Mouse (Mus musculus) embryonic facial prominence, embryonic 10.5 days (tissue): ENCODE results near the gene Mansc1. TPM values are rescaled to one million over a fixed set of nuclear protein-coding genes. Genes with fewer than 3 reads are reported as not detected.
A peak's percentile ranks its signal among the peaks of the same experiment; 100 is the strongest.
"Not testable (repeated sequence)": the region's sequence is repeated elsewhere in the genome, so short reads cannot be mapped to it uniquely, and the experiment has no call there.

Experiments
- DNase-seq: peaks from one replicate; pipeline ENCODE4 v3.0.0-alpha.2; 2017; ENCODE audit warnings: low spot score
- H3K27ac ChIP-seq: fragments of 300-500 bp; sonication (generic); replicated peaks from 2 replicates; pipeline ENCODE4 v1.5.1; 2016; ENCODE audit warnings: mild to moderate bottlenecking
- H3K27me3 ChIP-seq: fragments of 300-500 bp; sonication (generic); replicated peaks from 2 replicates; pipeline ENCODE4 v1.6.1; 2016; ENCODE audit warnings: low read depth, mild to moderate bottlenecking; ENCODE audit not compliant: poor library complexity, severe bottlenecking
- H3K36me3 ChIP-seq: fragments of 300-500 bp; sonication (generic); replicated peaks from 2 replicates; pipeline ENCODE4 v1.6.1; 2016; ENCODE audit warnings: mild to moderate bottlenecking, moderate library complexity
- H3K4me1 ChIP-seq: fragments of 300-500 bp; sonication (generic); 2 replicates; pipeline ENCODE4 v1.6.1; 2016
- H3K4me3 ChIP-seq: fragments of 300-500 bp; sonication (generic); 2 replicates; pipeline ENCODE4 v1.5.1; 2016; ENCODE audit warnings: mild to moderate bottlenecking, moderate library complexity
- H3K9me3 ChIP-seq: fragments of 300-500 bp; sonication (generic); 2 replicates; pipeline ENCODE4 v1.6.1; 2016; ENCODE audit warnings: mild to moderate bottlenecking
- WGBS: fragments of 180-500 bp; shearing (Covaris S2); methylation state at CpG from one replicate; pipeline ENCODE4 v1.1.7; 2016; 5-methylcytosine and 5-hydroxymethylcytosine counted together
- polyA plus RNA-seq: library from polyadenylated mRNA; unstranded; fragments of >200 nt; fragmentation: Nextera tagmentation; extraction: Ambion mirVana; gene quantifications from 2 replicates; pipeline ENCODE4 v1.2.1, GENCODE M21; 2016

Mansc1 gene
- 0.44 and 0.71 TPM in 2 replicates for polyA plus RNA-seq

DNA sequence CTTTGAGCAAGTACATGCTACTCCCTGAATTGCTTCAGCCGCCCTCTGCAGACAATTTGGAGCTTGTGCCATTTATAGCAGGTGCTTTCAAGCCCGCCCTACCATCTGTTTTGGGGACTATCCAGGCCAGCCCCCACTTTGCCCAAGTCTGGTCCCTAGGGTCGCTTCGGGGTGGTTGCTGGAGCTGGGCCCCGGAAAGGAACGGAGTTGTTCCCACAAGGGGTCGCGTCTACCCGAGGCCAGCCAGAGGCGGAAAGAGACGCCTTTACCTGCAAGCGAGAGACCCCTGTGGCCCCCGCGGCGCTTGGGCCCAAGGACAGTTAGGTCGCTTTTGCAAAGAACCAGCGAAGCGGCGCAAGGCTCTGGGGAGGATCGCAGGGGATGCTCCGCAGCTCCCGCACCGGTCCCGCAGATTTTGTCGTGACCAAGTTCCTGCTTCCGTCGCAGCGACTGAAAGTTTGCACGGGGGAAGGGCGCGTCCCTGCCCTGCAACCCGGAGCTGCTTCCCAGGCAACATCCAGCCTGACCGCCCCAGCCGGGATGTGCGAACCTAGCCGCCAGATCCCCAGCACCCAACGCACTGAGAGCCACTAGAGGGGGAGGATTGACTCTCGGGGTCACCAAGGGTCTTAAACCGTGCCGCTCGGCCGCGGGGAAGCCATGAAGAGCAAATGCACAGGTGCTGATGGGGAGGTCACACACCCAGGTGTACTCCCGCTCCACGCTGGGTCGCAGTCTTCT lies at the start of gene Mansc1:
Gene Mansc1, minus strand, starts transcription at position 542 of the 741 bp plus-strand sequence.
- H3K4me1 ChIP-seq: peaks cover 12% of the 10 kb centered on the region
- peak; percentile 56 for DNase-seq
- H3K9me3 ChIP-seq: no peaks in the 10 kb centered on the region
- WGBS: under 1% methylated on average over 46 of the region's 46 CpGs
- H3K27me3 ChIP-seq: peaks cover 50% of the 10 kb centered on the region
- peak within 1 kb of the TSS; percentile 66; the same call in 1 of the 2 replicates for H3K27ac ChIP-seq
- no peaks in the 10 kb centered on the region for H3K36me3 ChIP-seq
- H3K4me3 ChIP-seq: peak within 1 kb of the TSS; percentile 67

GRCm38 (mm10) chr6:134679330-134679729 lies 47.0 kb upstream of the Mansc1 start:
- not testable (repeated sequence) for DNase-seq, H3K4me3 ChIP-seq, H3K9me3 ChIP-seq, H3K27ac ChIP-seq, H3K4me1 ChIP-seq, H3K27me3 ChIP-seq, H3K36me3 ChIP-seq
- whole genome bisulfite sequencing: 87% methylated on average over 4 of the region's 4 CpGs

DNA sequence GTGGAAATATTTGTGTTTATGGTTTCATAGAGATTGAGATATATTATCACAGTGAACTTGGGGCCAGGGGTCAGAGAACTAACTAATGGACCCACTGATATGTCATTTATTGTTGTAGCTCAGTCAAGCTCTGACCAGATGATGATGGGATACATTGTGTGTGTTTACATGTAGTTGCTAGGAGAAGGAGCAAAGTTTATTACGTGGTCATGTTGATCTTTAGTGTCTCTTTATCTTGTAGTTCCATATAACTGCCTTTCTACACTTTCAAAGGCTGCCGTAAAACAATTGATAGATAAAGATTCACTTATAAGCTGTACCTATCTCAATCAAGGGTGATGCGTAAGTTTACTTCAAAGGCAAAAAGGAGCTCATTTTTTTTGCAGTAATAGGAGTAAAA lies 45.7 kb upstream of the Mansc1 start:
- H3K4me3 ChIP-seq: no peak overlapping the region
- 83% methylated on average over 3 of the region's 3 CpGs for whole genome bisulfite sequencing
- no peaks in the 10 kb centered on the region for H3K36me3 ChIP-seq
- H3K9me3 ChIP-seq: no peaks in the 10 kb centered on the region
- no peak for DNase-seq
- no peaks in the 10 kb centered on the region for H3K27me3 ChIP-seq
- no peaks in the 10 kb centered on the region for H3K4me1 ChIP-seq
- H3K27ac ChIP-seq: no peak overlapping the region

- Histone ChIP-seq H3K9me3 (no peaks in the 10 kb centered on the region), H3K27me3 (no peaks in the 10 kb centered on the region), H3K27ac (no peak overlapping the region), H3K36me3 (no peaks in the 10 kb centered on the region), H3K4me1 (no peaks in the 10 kb centered on the region), H3K4me3 (no peak overlapping the region)
- DNase-seq: no peak
- WGBS: 87% methylated on average over 4 of the region's 4 CpGs
Measured at GRCm38 (mm10) chr6:134677504-134677903, 45.2 kb upstream of the Mansc1 start.

DNA sequence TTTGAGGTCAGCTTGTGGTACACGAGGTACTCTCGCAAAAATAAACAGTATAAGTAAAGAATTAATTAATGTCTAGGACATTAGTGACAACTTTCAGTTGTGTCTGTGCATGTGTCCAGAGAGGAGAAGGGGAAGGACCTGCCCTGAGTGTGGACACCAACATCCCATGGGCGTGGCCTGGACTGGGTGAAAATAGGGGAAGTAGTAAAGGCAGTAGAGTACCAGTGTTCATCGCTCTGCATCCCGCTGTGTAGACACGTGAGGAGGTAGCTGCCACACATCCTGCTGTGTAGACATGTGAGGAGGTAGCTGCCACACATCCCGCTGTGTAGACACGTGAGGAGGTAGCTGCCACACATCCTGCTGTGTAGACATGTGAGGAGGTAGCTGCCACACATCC lies 41.4 kb upstream of the Mansc1 start:
- DNase-seq, H3K36me3 ChIP-seq, H3K4me3 ChIP-seq, H3K4me1 ChIP-seq, H3K9me3 ChIP-seq, H3K27ac ChIP-seq, H3K27me3 ChIP-seq: not testable (repeated sequence)
- WGBS: 87% methylated on average over 8 of the region's 8 CpGs

DNA sequence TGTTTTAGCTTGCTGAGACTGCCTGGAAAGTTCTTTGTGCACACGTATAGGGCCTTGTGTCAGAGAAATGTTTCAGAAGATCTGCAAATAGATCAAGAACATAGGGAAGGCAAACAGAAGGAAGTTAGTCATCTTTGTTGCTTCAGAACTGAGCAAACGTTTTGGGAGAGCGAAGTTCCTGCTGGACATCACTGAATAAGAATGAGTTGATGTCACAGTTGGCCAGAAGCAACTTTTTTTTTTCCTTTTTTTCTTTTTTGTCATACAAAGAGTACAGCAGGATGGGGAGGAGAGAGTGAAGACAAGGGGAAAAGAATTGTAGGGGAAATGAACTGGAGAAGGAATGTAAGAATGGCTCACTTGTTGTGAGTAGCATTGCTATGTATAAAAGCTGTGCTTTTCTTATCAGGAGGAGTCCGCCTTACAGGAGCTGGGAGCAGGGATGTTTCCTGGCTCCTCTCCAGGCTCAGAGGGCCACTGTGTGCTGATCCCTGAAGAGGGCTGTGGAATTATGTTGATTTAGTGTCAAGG lies 38.7 kb upstream of the Mansc1 start:
- H3K9me3 ChIP-seq: no peaks in the 10 kb centered on the region
- no peaks in the 10 kb centered on the region for H3K4me1 ChIP-seq
- 76% methylated on average over 4 of the region's 4 CpGs for WGBS
- H3K27ac ChIP-seq: no peak overlapping the region
- DNase-seq: no peak
- no peak overlapping the region for H3K4me3 ChIP-seq
- no peaks in the 10 kb centered on the region for H3K36me3 ChIP-seq
- H3K27me3 ChIP-seq: no peaks in the 10 kb centered on the region

DNA sequence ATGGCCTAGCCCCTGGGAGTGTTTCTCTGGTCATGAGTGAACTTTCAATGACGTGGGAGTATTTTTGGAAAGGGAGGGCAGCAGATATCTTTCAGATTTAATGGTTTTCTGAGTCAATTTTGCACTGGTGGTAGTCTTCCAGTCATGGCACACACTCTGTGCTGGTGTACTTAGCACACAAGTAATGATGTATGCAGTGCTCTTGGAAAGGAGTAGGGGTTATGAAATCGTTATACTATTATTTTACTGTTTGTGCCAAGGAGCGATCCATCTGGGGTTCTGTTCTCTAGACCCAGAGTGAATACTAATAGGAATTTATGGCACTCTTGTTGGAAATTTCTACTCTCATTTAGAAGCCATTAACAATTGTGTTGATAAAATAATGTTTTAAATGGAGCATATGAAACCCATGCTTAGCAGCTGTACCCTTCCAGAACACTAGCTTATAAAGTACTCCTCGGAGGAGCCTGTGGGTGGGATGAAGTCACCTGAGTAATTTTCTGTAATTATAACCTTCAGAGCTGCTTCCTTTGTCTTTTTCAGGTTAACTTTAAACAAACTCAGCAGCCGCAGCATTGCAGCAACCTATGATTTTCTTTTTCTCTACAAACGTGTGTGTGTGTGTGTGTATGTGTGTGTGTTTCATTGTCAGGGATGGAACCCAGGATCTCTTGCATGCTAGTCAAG lies 37.0 kb upstream of the Mansc1 start:
- no peak overlapping the region for H3K4me3 ChIP-seq
- no peaks in the 10 kb centered on the region for H3K27me3 ChIP-seq
- no peaks in the 10 kb centered on the region for H3K4me1 ChIP-seq
- no peaks in the 10 kb centered on the region for H3K36me3 ChIP-seq
- 83% methylated on average over 6 of the region's 6 CpGs for WGBS
- H3K9me3 ChIP-seq: no peaks in the 10 kb centered on the region
- no peak overlapping the region for H3K27ac ChIP-seq
- no peak for DNase-seq

GRCm38 (mm10) chr6:134668519-134668918 lies 36.2 kb upstream of the Mansc1 start:
- Histone ChIP-seq H3K27me3 (no peaks in the 10 kb centered on the region), H3K27ac (no peak overlapping the region), H3K4me3 (no peak overlapping the region), H3K36me3 (no peaks in the 10 kb centered on the region), H3K4me1 (no peaks in the 10 kb centered on the region), H3K9me3 (no peaks in the 10 kb centered on the region)
- DNase-seq: no peak
- 83% methylated on average over 2 of the region's 2 CpGs for WGBS

DNA sequence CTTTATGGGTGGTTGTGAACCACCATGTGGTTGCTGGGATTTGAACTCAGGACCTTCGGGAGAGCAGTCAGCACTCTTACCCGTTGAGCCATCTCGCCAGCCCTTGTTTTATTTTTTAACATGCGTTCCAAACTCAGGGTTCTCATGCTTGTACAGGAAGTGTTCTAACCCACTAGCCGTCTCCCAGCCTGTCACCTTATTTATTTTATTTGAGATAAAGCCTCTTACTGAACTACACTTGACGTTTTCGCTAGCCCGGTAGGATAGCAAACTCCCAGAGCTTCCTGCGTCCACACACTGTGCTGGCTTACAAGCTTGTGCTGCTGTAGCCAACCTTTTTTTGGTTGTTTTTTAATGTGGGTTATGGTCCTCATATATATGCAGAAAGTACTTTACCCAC lies 33.5 kb upstream of the Mansc1 start:
- 87% methylated on average over 9 of the region's 9 CpGs for whole genome bisulfite sequencing
- no peaks in the 10 kb centered on the region for H3K36me3 ChIP-seq
- DNase-seq: no peak
- H3K27ac ChIP-seq: no peak overlapping the region
- no peaks in the 10 kb centered on the region for H3K4me1 ChIP-seq
- H3K4me3 ChIP-seq: no peak overlapping the region
- no peaks in the 10 kb centered on the region for H3K27me3 ChIP-seq
- H3K9me3 ChIP-seq: no peaks in the 10 kb centered on the region

DNA sequence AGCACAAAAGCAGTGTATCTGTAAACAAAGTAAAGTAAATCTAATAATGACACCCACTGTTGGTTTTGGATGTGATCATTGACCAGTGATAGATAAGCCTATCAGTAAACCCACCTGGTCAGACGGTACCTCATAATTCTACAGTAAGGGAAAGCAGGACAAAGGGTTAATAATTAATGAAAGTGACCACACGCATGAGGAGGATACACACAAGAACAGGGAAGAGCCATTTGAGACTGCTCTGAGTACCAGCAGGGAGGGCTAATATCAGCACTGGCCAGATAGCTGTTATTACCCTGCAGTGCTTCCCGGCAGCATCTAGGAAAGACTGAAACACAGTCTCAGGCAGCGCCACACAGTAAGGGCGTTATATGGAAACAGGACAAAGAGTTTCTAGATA lies 32.3 kb upstream of the Mansc1 start:
- H3K9me3 ChIP-seq: no peaks in the 10 kb centered on the region
- H3K4me3 ChIP-seq: no peak overlapping the region
- H3K4me1 ChIP-seq: no peaks in the 10 kb centered on the region
- no peaks in the 10 kb centered on the region for H3K36me3 ChIP-seq
- H3K27ac ChIP-seq: no peak overlapping the region
- no peak for DNase-seq
- H3K27me3 ChIP-seq: no peaks in the 10 kb centered on the region
- 84% methylated on average over 5 of the region's 5 CpGs for WGBS

DNA sequence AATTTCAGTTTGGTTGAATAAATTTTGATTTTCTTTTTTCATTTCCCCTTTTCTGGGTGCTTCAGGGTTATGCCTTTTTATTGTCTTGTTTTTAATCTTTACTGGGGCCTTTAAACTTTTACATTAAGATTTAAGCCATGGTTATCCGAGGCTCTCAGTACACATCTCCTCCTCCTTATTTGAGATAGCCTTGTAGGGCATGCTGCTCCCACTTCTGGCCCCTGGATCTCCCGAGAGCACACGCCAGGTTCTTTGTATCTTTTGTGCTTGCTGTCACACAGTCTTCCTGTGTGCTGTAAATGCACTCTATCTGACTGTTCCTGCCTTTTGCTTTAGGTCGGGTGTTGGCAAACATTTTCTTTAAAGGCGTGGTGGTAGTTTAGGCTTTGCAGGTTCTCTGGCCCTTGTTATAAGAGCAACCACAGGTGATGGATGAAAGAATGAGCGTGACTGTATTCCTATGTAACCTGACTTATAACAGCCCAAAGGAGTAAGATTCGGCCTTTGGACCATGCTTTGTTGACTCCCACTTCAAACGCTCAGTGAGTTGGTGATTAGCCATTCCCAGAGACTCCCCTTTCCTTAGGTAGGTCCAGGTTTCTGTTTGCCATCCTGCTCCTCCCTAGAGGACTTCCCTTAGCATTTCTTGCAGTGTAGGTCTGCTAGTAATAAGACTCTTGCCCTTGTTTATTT lies 28.6 kb upstream of the Mansc1 start:
- H3K36me3 ChIP-seq: no peaks in the 10 kb centered on the region
- H3K4me1 ChIP-seq: peaks cover 13% of the 10 kb centered on the region
- WGBS: 85% methylated on average over 8 of the region's 8 CpGs
- no peaks in the 10 kb centered on the region for H3K9me3 ChIP-seq
- no peak overlapping the region for H3K4me3 ChIP-seq
- no peak overlapping the region for H3K27ac ChIP-seq
- DNase-seq: no peak
- H3K27me3 ChIP-seq: no peaks in the 10 kb centered on the region

- WGBS: 22% methylated on average over 9 of the region's 9 CpGs
Measured at GRCm38 (mm10) chr6:134659108-134659958, 27.0 kb upstream of the Mansc1 start.

More at GRCm38 (mm10) chr6:134659108-134659958, 27.0 kb upstream of the Mansc1 start:
- Histone ChIP-seq H3K27me3 (no peaks in the 10 kb centered on the region), H3K4me1 (peaks cover 15% of the 10 kb centered on the region), H3K36me3 (no peaks in the 10 kb centered on the region), H3K9me3 (no peaks in the 10 kb centered on the region), H3K27ac (no peak overlapping the region), H3K4me3 (no peak overlapping the region)
- peak; percentile 47 for DNase-seq
